Mouse (Mus musculus): Measurements from ENCODE around the gene Hoxb7.
A peak's percentile ranks its signal among the peaks of the same experiment; 100 is the strongest.

Gene Hoxb7

DNA sequence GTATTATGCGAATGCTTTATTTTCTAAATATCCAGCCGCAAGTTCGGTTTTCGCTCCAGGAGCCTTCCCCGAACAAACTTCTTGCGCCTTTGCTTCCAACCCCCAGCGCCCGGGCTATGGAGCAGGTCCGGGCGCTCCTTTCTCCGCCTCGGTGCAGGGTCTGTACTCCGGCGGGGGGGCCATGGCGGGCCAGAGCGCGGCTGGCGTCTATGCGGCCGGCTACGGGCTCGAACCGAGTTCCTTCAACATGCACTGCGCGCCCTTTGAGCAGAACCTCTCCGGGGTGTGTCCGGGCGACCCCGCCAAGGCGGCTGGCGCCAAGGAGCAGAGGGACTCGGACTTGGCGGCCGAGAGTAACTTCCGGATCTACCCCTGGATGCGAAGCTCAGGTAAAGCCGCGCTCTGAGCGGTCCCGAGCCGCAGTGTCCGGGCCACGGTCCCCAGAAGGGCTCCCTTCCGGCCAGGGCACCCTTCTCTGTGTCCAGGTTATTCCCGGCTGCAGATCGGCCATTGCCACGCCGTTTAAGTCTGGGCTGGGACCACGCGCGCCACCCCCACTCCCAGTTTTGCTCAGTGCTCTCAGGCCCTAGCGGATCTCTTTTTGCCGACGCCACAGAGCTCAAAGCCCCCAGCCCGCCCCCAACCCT is 439 bp downstream of the Hoxb7 start:
- no peak for DNase-seq

DNA sequence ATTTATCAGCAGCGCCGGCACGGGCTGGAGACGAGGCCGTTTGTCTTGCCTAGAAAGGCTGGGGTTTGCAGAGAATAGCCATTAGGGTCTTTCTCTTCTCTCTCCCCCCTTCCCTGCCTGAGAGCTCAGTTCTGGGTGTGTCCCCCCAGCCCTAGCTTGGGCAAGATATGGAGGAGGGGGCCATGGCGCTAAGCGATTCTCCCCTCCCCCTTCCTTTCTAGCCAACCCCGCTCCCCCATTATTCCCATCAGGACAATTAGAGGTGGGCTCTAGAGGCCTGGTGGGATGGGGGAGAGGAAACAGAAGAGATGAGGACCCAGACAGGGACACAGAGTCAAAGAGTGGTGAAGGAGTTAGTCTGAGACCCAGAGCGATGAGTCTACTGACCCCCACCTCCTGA is 988 bp downstream of the Hoxb7 start:
- no peak for DNase-seq

DNA sequence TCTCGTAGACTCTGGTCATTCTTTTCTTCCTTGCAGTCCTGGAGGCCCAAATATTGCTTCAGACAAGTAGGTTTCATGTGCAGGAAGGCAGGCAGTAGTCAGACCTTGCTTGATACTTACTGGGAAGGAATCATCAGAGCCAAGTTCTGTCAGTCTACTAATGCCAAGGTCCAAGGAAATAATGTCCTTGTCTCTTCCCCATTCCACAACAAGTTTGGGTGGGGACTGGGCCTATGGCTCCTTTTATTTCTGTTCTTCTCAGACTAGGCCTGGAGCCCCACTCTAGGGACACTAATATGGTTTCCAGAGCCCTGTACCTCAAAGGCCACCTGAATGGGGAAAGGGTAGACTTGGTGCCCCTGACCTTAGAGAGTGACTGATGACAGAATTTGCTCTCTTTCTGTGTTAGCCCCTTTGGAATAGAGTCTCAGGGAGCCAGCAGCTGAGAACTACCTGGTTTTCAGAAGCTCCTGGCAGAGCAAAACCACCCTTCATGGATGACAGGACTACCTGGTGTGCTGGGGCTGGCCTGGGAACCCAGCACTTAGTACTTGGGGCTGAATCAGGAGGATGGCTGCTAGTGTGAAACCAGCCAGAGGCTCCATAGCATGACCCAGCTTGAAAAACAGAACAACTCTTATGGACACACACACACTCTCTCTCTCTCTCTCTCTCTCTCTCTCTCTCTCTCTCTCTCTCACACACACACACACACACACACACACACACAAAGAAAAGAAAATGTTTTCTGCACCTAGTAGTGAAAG is 2.2 kb downstream of the Hoxb7 start:
- no peak for DNase-seq

DNA sequence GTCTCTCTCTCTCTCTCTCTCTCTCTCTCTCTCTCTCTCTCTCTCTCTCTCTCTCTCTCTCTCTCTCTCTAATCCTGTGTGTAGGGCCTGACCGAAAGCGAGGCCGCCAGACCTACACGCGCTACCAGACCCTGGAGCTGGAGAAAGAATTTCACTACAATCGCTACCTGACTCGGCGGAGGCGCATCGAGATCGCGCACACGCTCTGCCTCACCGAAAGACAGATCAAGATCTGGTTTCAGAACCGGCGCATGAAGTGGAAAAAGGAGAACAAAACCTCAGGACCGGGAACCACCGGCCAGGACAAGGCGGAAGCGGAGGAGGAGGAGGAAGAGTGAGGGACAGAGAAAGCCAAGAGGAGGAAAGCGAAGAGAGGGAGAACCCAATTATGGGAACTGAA is 2.9 kb downstream of the Hoxb7 start:
- DNase-seq: no peak

DNA sequence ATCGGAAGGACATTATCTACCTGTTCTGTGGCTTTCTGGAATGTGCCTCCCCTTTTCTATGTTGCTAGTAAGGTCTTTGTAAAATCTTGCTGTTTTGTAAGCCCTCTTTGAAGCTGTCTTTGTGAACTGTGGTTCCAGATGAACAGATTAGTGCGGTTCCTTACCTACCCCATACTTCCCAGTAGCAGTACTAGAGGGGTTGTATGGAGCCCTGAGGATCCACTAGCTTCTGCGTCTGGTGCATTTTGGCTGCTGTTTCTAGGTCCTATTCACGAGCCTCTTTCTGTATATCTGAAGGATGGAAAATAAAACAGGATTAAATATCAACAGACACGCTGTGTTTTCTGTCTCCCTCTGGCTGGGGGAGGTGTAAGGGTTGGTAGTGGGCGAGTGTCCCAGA is 3.4 kb downstream of the Hoxb7 start:
- DNase-seq: no peak

DNA sequence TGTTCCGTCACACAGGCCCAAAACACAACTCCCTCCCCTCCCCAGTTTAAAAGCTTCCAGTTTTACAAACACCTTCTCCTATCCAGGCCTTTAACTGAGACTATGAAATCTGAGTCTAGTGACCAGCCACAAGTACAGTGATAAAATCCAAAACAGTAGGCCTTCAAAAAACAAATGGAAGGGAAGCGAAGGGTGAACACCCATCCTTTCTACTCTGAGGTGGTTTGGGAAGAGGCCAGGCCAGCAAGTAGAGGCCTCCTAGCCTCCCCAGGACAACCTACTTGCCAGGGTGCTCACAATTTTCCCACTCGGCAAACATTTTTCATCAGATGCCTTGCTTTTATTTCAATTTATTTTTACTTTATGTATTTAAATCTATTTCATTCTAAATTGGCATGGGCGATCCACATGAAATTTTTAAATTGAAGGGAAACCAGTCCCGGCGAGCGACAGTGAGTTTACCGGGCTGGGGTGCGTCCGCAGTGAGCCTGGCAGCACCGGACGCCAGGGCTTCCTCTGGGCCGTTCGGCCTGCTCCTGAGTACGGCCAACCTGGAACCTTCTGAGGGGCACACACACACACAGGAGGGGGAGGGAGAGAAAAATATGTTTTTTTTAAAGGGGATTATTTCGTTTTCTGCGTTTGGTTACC is 4.4 kb downstream of the Hoxb7 start:
- no peak for DNase-seq

DNA sequence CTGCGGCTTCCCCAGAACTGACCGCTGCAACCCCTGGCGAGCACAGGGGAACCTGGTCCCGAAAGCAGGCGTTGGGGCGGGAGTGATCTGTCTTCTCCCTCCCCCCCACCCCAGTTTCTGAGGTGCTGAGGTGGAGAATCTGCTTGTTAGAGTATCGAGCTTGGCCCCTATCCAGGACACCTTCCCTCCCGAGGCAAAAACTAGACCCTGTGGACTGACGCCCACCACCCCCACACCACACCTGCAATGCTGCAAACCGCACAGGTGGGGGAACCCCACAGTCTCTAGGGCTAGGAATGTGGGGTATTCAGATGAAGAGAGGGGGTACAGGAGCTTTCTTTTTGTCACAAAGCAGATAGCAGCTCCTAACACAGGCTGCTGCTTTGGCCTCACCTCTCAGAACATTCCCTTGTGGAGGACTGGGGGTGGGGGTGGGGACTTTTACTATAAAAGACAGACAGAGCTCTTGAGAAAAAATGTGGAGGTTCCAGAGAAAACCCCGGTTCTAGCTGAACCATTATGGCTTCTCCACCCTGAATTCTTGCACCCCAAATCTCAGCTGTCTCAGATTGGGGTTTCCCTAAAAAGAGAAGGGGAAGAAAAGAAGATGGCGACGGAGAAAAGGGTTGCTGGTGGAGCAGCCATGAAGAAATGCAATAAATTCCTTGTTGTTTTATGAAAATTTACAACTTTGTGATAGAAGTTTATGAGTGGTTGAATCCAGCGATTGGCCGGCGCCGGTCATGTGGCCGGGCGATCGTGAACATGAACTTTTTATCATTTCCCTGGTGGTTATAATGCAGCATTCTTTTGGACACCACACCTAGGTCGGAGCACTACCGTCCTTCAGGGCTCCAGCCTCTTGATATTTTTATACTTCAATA is 5.5 kb downstream of the Hoxb7 start, which contains the start of gene Hoxb6:
Hoxb6 (plus strand) TSS at position 796 of the 884 bp plus-strand sequence.
- DNase-seq: peak; percentile 74

DNA sequence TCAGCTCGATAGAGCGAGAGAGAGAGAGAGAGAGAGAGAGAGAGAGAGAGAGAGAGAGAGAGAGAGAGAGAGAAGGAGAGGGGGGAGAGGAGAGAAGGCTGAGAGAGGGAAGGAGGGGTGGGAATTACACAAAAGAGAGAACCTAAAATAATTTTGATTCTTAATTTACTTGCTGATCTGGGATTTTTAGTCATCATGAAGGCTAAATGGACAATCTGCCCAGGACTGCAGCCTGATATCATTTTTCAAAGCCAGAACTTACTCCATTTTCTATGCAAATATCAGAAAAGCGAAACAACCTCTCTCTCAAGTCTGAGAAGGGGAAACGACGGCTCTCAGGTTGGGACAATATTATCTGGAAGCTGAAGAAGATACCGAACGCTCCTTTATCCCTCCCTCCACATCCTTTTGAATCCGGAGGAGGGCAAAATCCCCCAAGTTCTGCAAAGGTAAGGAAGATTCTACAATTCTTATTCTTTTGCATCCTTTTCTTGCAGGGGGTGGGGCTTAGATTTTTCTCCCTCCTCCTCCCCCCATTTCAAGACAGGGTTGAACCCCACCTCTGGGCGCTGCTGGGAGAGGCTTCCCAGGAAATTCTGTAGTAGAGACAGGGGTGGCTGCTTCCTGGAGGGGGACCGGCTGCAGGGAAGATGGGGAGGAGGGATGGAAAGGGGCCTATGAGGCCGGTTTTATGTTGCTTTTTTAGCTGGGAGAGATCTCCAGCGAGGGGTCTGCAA is 6.3 kb downstream of the Hoxb7 start:
- no peak for DNase-seq

DNA sequence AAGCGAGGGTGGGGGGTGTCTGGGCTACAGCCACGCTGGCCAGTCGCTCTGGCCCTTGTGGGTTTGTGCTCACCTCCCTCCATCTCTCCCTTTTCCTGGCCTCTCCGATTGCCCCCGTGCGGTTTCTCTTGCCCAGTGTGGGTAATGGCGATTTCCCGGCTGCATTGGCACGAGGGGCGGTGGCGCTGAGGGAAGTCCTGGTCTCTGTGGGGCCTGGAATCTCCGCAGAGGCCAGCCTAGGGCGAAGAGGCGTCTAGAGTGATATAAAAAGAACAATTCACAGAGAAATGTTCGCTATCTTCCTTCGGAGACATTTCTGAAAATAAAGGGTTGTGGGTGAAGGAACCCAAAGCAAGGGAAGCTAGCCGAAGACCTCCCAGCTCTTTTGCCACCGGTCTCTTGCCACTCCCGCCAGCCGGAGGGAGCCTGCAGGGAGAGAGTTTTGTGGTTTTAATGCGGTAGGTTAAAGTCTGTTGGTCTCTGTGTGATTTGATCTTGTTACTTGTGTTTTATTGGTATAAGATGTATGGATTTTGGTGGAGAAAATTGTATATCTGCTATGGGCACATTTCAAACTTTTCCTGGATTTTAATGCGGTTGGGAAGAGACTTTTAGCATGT is 7.0 kb downstream of the Hoxb7 start:
- DNase-seq: no peak

DNA sequence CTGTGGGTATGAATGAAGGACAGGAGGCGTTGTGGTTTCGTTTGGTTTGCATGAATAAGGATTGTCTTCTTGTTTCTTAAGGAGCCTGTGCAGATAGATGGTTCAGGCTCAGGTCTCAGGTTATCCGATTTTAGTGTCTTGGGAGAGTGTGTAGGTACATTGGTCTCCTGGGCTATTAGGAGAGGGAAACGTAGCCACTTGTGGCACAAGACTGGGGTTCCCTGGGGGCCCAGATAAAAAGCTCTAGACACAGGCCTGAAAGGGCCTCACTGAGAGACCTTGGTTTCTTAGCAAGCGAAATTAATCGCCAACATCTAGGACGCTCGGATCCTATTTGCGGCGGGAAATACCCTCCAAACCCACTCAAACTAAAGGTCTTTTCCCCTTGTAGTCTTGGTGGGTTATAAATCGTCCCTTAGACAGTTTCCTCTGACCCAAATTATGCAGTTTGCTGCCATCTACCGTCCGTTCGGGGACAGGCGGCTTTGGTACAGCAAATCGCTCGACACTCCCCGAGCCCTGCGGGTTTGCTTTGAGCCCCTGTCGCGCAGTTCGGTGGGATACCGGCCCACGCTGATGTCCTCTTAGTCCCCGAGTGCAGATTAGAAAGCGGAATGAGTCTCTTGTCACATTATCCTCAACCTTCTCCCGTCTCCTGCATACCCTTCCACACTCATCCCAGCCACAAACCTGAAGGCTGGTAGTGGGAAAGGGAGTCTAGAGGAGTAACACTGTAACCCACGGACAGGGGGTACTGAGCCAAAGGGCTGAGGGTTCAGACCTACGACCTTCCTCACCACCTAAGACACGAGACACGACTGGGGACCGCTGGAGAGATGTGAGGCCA is 8.0 kb downstream of the Hoxb7 start:
- DNase-seq: peak; percentile 91

DNA sequence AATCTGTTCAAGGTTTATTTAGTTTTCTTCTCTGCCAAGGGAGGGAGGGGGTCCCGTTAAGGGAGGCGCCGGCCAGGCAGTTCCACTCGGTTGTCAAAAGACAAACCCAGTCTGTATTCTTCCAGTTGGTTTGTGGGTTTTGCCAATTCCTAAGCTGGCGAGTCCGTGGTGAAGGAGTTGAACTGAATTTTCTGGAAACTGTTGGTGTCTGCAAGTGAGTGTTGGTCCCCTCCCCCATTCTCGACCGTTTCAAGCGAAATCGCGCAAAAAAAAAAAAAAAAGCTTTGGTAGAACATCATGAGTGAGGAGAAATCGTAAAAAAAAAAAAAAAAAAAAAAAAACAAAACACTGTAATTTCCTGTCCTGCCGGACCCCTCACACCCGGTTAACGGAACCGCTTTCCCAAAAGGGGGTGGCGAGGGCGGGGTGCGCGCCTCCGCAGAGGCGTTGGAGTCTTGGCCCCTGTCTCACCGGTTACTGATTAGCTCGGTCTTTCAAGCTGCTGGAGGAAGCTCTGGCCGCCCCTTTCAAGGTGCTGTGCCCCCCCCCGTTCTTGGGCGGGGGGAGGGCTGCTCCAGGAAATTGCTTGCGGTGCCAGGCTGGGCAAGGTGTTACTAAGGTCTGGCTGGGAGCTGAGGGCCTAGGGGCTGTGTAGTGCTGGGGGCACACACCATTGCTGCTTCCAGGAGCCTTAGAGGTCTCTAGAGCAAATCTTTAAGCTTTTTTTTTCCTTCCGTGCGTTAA is 8.8 kb downstream of the Hoxb7 start:
- DNase-seq: no peak

DNA sequence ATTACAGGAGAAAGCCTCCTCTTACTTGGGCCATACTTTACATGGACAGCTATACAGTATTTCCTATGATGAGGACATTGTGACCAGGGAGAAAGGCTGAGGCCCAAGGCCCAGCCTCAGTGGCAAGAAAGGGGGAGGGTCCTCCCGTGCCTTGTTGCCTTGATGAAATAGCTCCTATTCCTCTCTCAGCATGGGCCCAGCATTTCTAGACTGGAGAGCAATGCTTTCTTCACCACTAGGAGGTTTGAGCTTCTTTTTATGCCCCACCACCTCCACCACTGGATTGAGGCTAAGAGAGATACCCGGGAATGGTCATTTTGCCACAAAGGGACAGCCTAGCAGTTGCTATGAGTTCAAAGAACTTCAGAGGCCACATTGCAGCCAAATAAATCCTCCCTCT is 10.6 kb downstream of the Hoxb7 start:
- DNase-seq: no peak

DNA sequence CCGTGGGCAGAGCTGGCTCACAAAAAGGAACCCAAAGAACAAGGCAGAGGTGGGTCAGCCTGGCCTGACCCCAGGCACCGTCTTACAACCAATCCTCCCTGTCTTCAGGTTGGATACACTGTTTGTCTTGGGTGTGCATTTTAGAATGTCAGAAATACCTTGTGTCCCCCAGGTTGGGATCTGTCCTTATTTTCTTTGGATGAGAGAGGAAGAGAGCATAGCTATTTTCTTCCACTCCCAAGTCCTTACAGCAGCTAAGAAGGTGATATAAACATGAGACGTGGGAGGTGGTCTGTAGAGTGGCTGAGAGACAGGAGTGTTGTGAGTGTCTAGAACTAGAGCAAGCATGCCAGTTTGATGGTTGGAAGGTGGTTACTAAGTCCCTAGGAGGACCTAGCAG is 11.0 kb downstream of the Hoxb7 start:
- no peak for DNase-seq

DNA sequence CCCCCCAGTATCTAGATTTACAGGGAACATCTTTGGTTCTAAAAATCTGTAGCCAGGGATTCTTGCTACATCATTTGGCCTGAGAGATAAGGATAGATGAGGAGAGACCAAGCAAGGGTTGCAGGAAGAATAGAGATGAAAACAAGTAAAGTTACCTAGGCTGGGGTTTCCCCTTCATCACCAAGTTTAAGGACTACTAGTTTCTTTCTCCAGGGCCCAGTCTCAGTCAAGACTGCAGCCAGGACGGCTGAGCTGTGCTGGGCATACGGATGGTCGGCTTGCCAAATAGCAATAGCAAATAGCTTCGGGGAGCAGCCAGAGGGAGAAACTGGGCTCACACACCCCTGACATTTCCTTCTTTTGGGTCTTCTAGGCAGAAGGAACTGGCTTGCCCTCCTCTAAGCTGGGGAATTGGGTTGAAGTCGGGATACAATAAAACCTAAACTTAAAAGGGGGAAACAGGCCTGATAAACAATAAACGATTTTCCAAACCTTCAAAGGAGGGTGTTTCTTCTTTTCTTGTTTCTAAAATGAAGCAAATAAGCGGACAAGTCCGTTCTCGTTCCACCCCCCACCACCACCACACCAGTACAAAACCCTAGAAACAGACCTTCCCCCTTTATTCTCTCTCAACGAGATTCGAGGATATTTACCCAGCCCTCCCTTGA is 11.7 kb downstream of the Hoxb7 start:
- DNase-seq: no peak

DNA sequence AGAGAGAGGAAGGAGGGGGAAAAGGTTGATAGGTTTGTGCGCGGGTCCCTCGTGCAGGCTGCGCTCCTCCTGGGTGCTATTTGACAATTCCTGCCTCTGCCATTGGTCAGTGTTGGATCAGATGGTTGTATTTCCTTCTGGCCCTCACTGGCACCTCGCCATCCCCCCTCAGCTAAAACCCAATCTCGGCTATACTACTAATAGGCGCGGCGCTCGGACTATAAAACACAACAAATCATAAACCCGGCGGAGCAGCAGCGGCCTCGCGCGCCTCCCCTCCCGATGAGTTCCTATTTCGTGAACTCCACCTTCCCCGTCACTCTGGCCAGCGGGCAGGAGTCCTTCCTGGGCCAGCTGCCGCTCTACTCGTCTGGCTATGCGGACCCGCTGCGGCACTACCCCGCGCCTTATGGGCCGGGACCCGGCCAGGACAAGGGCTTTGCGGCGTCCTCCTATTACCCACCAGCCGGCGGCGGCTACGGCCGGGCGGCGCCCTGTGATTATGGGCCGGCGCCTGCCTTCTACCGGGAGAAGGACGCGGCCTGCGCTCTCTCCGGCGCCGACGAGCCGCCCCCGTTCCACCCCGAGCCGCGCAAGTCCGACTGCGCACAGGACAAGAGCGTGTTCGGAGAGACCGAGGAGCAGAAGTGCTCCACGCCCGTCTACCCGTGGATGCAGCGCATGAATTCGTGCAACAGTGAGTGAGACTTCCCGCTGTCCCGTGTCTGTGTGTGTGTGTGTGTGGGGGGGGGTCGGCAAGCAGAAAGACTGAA is 12.7 kb downstream of the Hoxb7 start:
- no peak for DNase-seq

DNA sequence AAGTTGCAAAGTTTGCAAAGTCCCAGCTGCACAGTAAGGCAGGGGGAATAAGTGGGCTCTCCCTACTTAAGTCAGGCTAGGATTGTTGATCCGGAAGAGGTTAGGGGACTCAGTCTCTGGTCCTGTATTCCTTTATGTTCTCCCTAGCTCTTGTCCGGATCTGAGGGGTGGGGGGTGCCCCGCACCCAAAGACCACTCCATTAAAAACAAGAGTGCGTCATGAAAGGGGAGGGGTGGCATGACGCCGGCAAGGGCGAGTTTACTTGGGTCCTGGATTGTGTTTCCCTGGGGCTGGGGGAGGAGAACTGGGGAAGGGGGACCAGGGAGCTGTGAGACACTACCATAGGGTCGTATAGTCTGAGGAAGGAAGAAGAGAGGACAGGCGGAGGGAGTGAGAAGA is 13.4 kb downstream of the Hoxb7 start:
- no peak for DNase-seq

DNA sequence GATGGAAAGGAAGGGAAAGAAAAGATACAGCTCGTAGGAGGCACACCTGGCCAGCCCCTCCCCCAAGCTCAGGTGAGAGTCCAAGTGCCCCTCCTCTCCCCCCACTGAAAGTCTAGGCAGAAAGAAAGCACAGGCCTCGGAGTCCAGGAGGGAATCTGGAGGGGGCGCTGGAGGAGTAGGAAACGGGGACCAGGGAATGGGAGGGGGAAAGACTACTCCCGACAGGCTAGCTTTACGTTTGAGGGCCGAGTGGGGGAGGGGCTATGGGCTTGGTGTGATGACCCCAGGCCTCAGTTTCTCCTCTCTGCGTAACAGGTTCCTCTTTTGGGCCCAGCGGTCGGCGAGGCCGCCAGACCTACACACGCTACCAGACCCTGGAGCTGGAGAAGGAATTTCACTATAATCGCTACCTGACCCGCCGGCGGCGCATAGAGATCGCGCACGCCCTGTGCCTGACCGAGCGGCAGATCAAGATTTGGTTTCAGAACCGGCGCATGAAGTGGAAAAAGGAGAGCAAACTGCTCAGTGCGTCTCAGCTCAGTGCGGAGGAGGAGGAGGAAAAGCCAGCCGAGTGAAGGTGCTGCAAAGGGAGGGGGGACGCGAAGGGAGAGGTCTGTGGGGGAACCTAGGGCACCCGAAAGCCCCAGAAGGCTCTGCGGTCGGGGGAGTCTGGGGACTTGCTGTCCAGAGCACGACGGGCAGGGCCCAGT is 14.1 kb downstream of the Hoxb7 start:
- peak; percentile 72 for DNase-seq

DNA sequence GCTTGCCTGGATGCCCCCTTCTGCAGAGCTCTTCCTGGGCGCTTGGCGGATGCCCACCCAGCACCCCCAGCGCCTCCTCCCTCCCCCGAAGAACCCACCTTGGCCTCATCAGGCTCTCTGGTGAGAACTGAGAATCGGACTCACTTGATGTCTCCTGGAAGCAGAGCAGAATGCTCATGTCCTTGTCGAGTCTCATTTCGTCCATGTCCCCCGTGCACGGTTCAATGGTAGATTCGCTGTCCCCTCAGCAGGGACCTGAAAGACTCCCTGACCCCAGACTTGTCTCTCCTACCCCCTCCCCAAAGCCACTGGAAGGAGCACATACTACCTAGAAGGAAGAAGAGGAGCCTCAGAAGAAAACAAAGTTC is 14.6 kb downstream of the Hoxb7 start:
- no peak for DNase-seq

All from embryo, embryonic 11 days (tissue).